In the genomic region with DNA sequence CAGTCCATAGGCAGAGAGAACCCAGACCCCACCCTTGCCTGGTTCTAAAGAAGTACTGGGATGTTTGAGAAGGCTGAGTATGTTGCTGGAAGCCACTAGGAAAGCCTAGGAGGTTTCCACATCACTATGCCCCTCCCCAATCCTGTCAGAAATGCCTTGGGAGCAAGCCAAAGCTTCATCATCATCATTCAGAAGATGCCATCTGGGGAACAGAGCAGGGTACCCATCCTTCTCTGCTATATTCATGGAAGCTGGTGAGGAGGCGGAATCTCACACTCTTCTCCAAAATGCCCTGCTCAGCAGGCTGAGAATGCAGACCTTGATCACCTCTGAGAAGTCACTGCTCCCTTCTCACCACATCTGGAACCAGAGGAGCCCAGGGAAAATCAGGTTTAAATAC, we compare ENCODE assay signal across 7 mouse cellular contexts.
"Had no signal": no experiment of that assay in that cellular context is flagged by ENCODE, and none has a peak within 500 bp of the region (broad histone marks: within the 10 kb centered on the region; RNA-seq: fewer than 3 reads in every experiment).

No protein-coding gene starts in this region.

- DNase-seq: kidney, adult 11 months; kidney, adult 9 months; kidney, postnatal 36 days; left cerebral cortex, postnatal 4 days; lung, adult 18-20 months; retina, postnatal 1 day; thymus, postnatal 4 days had no signal
